Mouse (Mus musculus): ENCODE data around the gene Gm8356. TPM values are rescaled to one million over a fixed set of nuclear protein-coding genes. Genes with fewer than 3 reads are reported as not detected.

Gm8356 gene
- not detected in 2 replicates for polyA plus RNA-seq (2012; rRNA removed; ENCODE audit: low replicate concordance)

DNA sequence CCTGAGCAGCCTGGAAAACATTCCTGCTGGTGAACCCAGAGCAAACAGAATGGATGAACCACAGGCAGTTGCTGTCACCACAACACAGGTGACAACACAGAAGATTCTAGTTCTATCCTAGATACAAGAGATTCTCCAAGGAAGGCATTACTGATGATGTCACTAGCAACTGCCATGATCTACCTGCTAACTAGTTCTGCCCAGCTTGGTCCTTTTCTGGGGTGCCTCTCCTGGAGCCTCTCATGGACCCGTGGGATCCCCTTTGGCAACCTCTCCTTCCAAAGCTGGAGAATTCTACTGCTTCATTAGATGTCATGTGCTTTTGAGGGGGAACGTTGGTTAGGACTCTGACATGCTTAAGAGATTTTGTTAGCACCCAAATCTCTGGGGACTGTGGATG lies at the start of gene Gm8356:
Gene Gm8356 (minus strand): TSS at position 101 of the 400 bp plus-strand sequence.

Other genes with a start within 250 kb of the Gm8356 start
- not detected in 2 replicates for gene Gm21103, start 232.4 kb downstream of the Gm8356 start, polyA plus RNA-seq (2012; rRNA removed; ENCODE audit: low replicate concordance)
- not detected in 2 replicates for gene Gm3618, start 193.6 kb downstream of the Gm8356 start, polyA plus RNA-seq (2012; rRNA removed; ENCODE audit: low replicate concordance)
- gene Gm16440, start 147.0 kb downstream of the Gm8356 start, polyA plus RNA-seq (2012; rRNA removed; ENCODE audit: low replicate concordance) = not detected in 2 replicates
- 0.07 TPM in 1 of 2 replicates, not detected in the other for gene Gm3591, start 124.8 kb downstream of the Gm8356 start, polyA plus RNA-seq (2012; rRNA removed; ENCODE audit: low replicate concordance)
- gene Gm3594, start 92.7 kb downstream of the Gm8356 start, polyA plus RNA-seq (2012; rRNA removed; ENCODE audit: low replicate concordance) = not detected in 2 replicates
- gene Gm3629, start 53.3 kb upstream of the Gm8356 start, polyA plus RNA-seq (2012; rRNA removed; ENCODE audit: low replicate concordance) = not detected in 2 replicates
- not detected in 2 replicates for gene Gm3460, start 85.1 kb upstream of the Gm8356 start, polyA plus RNA-seq (2012; rRNA removed; ENCODE audit: low replicate concordance)
- gene Gm10251, start 146.9 kb upstream of the Gm8356 start, polyA plus RNA-seq (2012; rRNA removed; ENCODE audit: low replicate concordance) = not detected in 2 replicates
- not detected in 2 replicates for gene Gm8050, start 183.0 kb upstream of the Gm8356 start, polyA plus RNA-seq (2012; rRNA removed; ENCODE audit: low replicate concordance)
- gene Gm3636, start 205.0 kb upstream of the Gm8356 start, polyA plus RNA-seq (2012; rRNA removed; ENCODE audit: low replicate concordance) = 0.30 and 0.69 TPM in 2 replicates
- gene Gm8362, start 237.1 kb upstream of the Gm8356 start, polyA plus RNA-seq (2012; rRNA removed; ENCODE audit: low replicate concordance) = not detected in 2 replicates